Mouse (Mus musculus) olfactory bulb, adult 2 months (tissue): ENCODE results near the gene Ift122.

Experiments
- CTCF ChIP-seq: fragments of 200-500 bp; IDR thresholded peaks from 2 replicates; pipeline ENCODE4 v1.5.1; 2012; ENCODE audit warnings: low read depth, mild to moderate bottlenecking, low read length, moderate library complexity; ENCODE audit not compliant: insufficient read depth
- POLR2A ChIP-seq: fragments of 200-500 bp; IDR thresholded peaks from 2 replicates; pipeline ENCODE4 v1.6.1; 2012; ENCODE audit warnings: mild to moderate bottlenecking, low read depth, low read length, moderate library complexity; ENCODE audit not compliant: insufficient read depth

- TF ChIP-seq CTCF (no peak), POLR2A (no peak)
Measured at GRCm38 (mm10) chr6:115913482-115913881, 60.2 kb downstream of the Ift122 start.
